Mouse (Mus musculus) right cerebral cortex, postnatal 4 days (tissue): ENCODE measurements around the gene Iqgap3.

Experiments used
- DNase-seq: peaks from one replicate; pipeline ENCODE4 v3.0.0-alpha.2; 2022

Iqgap3 gene

GRCm38 (mm10) chr3:88081345-88082223 is at the start of gene Iqgap3:
Iqgap3 (plus strand) TSS chr3:88081971.
- peak; percentile 91 for DNase-seq

- no peak for DNase-seq
These were observed 48.3 kb upstream of the Iqgap3 start for GRCm38 (mm10) chr3:88033506-88033905.

GRCm38 (mm10) chr3:88035561-88036293 is 46.0 kb upstream of the Iqgap3 start:
- DNase-seq, result no peak

- DNase-seq, result peak; percentile 82
These were observed 38.9 kb upstream of the Iqgap3 start, which contains the start of gene Gpatch4 for GRCm38 (mm10) chr3:88042661-88043421. Gpatch4 (plus strand) TSS chr3:88043108.

GRCm38 (mm10) chr3:88049532-88049931 is 32.2 kb upstream of the Iqgap3 start:
- no peak for DNase-seq

- no peak for DNase-seq
These were observed 24.7 kb upstream of the Iqgap3 start for GRCm38 (mm10) chr3:88057030-88057429.

GRCm38 (mm10) chr3:88057902-88058696 is 23.7 kb upstream of the Iqgap3 start, which contains the start of gene Naxe:
Naxe (minus strand) TSS chr3:88058495.
- DNase-seq, result peak; percentile 85

GRCm38 (mm10) chr3:88068386-88068785 is 13.4 kb upstream of the Iqgap3 start:
- no peak for DNase-seq

GRCm38 (mm10) chr3:88071783-88072182 is 10.0 kb upstream of the Iqgap3 start:
- peak; percentile 88 for DNase-seq

GRCm38 (mm10) chr3:88073631-88074030 is 8.1 kb upstream of the Iqgap3 start:
- DNase-seq, result no peak

GRCm38 (mm10) chr3:88074351-88074750 is 7.4 kb upstream of the Iqgap3 start:
- DNase-seq, result no peak

GRCm38 (mm10) chr3:88074766-88075165 is 7.0 kb upstream of the Iqgap3 start:
- DNase-seq, result no peak

- no peak for DNase-seq
These were observed 4.3 kb upstream of the Iqgap3 start for GRCm38 (mm10) chr3:88077441-88077840.

- DNase-seq, result no peak
These were observed 3.6 kb upstream of the Iqgap3 start, which contains the start of gene Ttc24 for GRCm38 (mm10) chr3:88078204-88078603. Ttc24 (minus strand) TSS chr3:88078304.

GRCm38 (mm10) chr3:88082224-88082618 is 450 bp downstream of the Iqgap3 start:
- DNase-seq, result no peak

GRCm38 (mm10) chr3:88082663-88083062 is 892 bp downstream of the Iqgap3 start:
- no peak for DNase-seq

GRCm38 (mm10) chr3:88084001-88084400 is 2.2 kb downstream of the Iqgap3 start:
- DNase-seq, result no peak

GRCm38 (mm10) chr3:88085459-88085858 is 3.7 kb downstream of the Iqgap3 start:
- no peak for DNase-seq

GRCm38 (mm10) chr3:88087688-88088087 is 5.9 kb downstream of the Iqgap3 start:
- no peak for DNase-seq

- DNase-seq, result no peak
These were observed 8.3 kb downstream of the Iqgap3 start for GRCm38 (mm10) chr3:88090106-88090505.

GRCm38 (mm10) chr3:88090616-88091015 is 8.8 kb downstream of the Iqgap3 start:
- no peak for DNase-seq

- no peak for DNase-seq
These were observed 12.4 kb downstream of the Iqgap3 start for GRCm38 (mm10) chr3:88094126-88094525.
